Mouse (Mus musculus) heart, postnatal 10 days (tissue): Measurements from ENCODE around the gene Mfsd4b5. TPM values are rescaled to one million over a fixed set of nuclear protein-coding genes. Genes with fewer than 3 reads are reported as not detected.
A peak's percentile ranks its signal among the peaks of the same experiment; 100 is the strongest.
"Not testable (repeated sequence)": the region's sequence is repeated elsewhere in the genome, so short reads cannot be mapped to it uniquely, and the experiment has no call there.

ENCODE experiments used
- DNase-seq, 2 experiments: peaks; one replicate each; pipeline ENCODE4 v3.0.0; 2021
- intact Hi-C: fragments of 180-260 bp; cut with DNase I; formaldehyde crosslinking; loops from one replicate; pipeline ENCODE4 v1.15.1; 2025
- total RNA-seq, 2 experiments: library from RNA; stranded (reverse); gene quantifications; 2 replicates each; pipeline ENCODE4 v1.2.3; 2021

The Mfsd4b5 gene
- under 1 TPM; 0.30 to 0.50 TPM for total RNA-seq

- no peak for DNase-seq
- intact Hi-C loops = no loop called here
Observed at GRCm38 (mm10) chr10:39986466-39986865, at the start of gene Mfsd4b5. Gene Mfsd4b5, minus strand, starts transcription at chr10:39986646.

GRCm38 (mm10) chr10:40034956-40035355 is 48.5 kb upstream of the Mfsd4b5 start:
- no peak for DNase-seq
- intact Hi-C loops = no loop called here

- intact Hi-C loops = no loop called here
- no peak for DNase-seq
Observed at GRCm38 (mm10) chr10:40032897-40033296, 46.5 kb upstream of the Mfsd4b5 start.

GRCm38 (mm10) chr10:40030716-40031115 is 44.3 kb upstream of the Mfsd4b5 start:
- intact Hi-C loops = no loop called here
- DNase-seq = no peak

- intact Hi-C loops = no loop called here
- peak; percentile 32 to 43 for DNase-seq
Observed at GRCm38 (mm10) chr10:40029610-40030009, 43.2 kb upstream of the Mfsd4b5 start.

- DNase-seq = no peak
- intact Hi-C loops = no loop called here
Observed at GRCm38 (mm10) chr10:40028091-40028490, 41.6 kb upstream of the Mfsd4b5 start.

GRCm38 (mm10) chr10:40026546-40026945 is 40.1 kb upstream of the Mfsd4b5 start:
- intact Hi-C loops = no loop called here
- no peak for DNase-seq

- intact Hi-C loops = no loop called here
- DNase-seq = no peak
Observed at GRCm38 (mm10) chr10:40025560-40025959, 39.1 kb upstream of the Mfsd4b5 start.

GRCm38 (mm10) chr10:40024554-40025428 is 38.3 kb upstream of the Mfsd4b5 start, which contains the start of gene Mfsd4b1:
Gene Mfsd4b1, minus strand, starts transcription at chr10:40025268.
- DNase-seq = peak; percentile 92 to 93
- intact Hi-C loops = no loop called here

GRCm38 (mm10) chr10:40020401-40020800 is 34.0 kb upstream of the Mfsd4b5 start:
- intact Hi-C loops = no loop called here
- no peak for DNase-seq

- DNase-seq = peak; percentile 16 to 48
- intact Hi-C loops = no loop called here
Observed at GRCm38 (mm10) chr10:40019492-40019891, 33.0 kb upstream of the Mfsd4b5 start.

- DNase-seq = peak; percentile 42 to 64
- intact Hi-C loops = no loop called here
Observed at GRCm38 (mm10) chr10:40018261-40018860, 31.9 kb upstream of the Mfsd4b5 start.

GRCm38 (mm10) chr10:40009591-40009990 is 23.1 kb upstream of the Mfsd4b5 start:
- no peak for DNase-seq
- intact Hi-C loops = no loop called here

GRCm38 (mm10) chr10:40008847-40009246 is 22.4 kb upstream of the Mfsd4b5 start:
- DNase-seq, intact Hi-C loops: not testable (repeated sequence)

GRCm38 (mm10) chr10:40007953-40008352 is 21.5 kb upstream of the Mfsd4b5 start:
- no peak for DNase-seq
- intact Hi-C loops = no loop called here

- intact Hi-C loops = no loop called here
- peak in 1 of 2 experiments; percentile 21 for DNase-seq
Observed at GRCm38 (mm10) chr10:40006963-40007362, 20.5 kb upstream of the Mfsd4b5 start.

- intact Hi-C loops = no loop called here
- DNase-seq = no peak
Observed at GRCm38 (mm10) chr10:40000746-40001145, 14.3 kb upstream of the Mfsd4b5 start.

- DNase-seq = no peak
- intact Hi-C loops = no loop called here
Observed at GRCm38 (mm10) chr10:39991155-39991554, 4.7 kb upstream of the Mfsd4b5 start.

GRCm38 (mm10) chr10:39982604-39983003 is 3.8 kb downstream of the Mfsd4b5 start:
- DNase-seq = no peak
- intact Hi-C loops = no loop called here

- intact Hi-C loops = no loop called here
- no peak for DNase-seq
Observed at GRCm38 (mm10) chr10:39978231-39978630, 8.2 kb downstream of the Mfsd4b5 start.

GRCm38 (mm10) chr10:39977346-39977745 is 9.1 kb downstream of the Mfsd4b5 start:
- intact Hi-C loops = no loop called here
- no peak for DNase-seq

GRCm38 (mm10) chr10:39975771-39976170 is 10.7 kb downstream of the Mfsd4b5 start:
- intact Hi-C loops = no loop called here

More at GRCm38 (mm10) chr10:39975771-39976170, 10.7 kb downstream of the Mfsd4b5 start:
- DNase-seq = no peak
